Mouse (Mus musculus) neural tube, embryonic 13.5 days (tissue): ENCODE data around the gene Cacybp. TPM values are rescaled to one million over a fixed set of nuclear protein-coding genes. Genes with fewer than 3 reads are reported as not detected.

Source experiments
- ATAC-seq: fragments of 200-750 bp; cut with Nextera tagmentation; 2 replicates; pipeline ENCODE4 v1.8.0; 2017; ENCODE audit warnings: low read depth, mild to moderate bottlenecking, moderate TSS enrichment, moderate library complexity
- H3K27ac ChIP-seq: fragments of 300-500 bp; sonication (generic); replicated peaks from 2 replicates; pipeline ENCODE4 v1.5.1; 2015; ENCODE audit warnings: moderate library complexity, mild to moderate bottlenecking, inconsistent platforms
- H3K27me3 ChIP-seq: fragments of 300-500 bp; sonication (generic); 2 replicates; pipeline ENCODE4 v1.6.1; 2015; ENCODE audit warnings: mild to moderate bottlenecking, inconsistent platforms
- H3K36me3 ChIP-seq: fragments of 300-500 bp; sonication (generic); 2 replicates; pipeline ENCODE4 v1.6.1; 2015; ENCODE audit warnings: mild to moderate bottlenecking, inconsistent platforms
- H3K4me1 ChIP-seq: fragments of 300-500 bp; sonication (generic); replicated peaks from 2 replicates; pipeline ENCODE4 v1.6.1; 2015; ENCODE audit warnings: inconsistent platforms
- H3K4me2 ChIP-seq: fragments of 300-500 bp; sonication (generic); 2 replicates; pipeline ENCODE4 v1.6.1; 2015; ENCODE audit warnings: inconsistent platforms, mild to moderate bottlenecking, moderate library complexity
- H3K4me3 ChIP-seq: fragments of 300-500 bp; sonication (generic); 2 replicates; pipeline ENCODE4 v1.5.1; 2015; ENCODE audit warnings: mild to moderate bottlenecking, inconsistent platforms
- H3K9ac ChIP-seq: fragments of 300-500 bp; sonication (generic); 2 replicates; pipeline ENCODE4 v1.6.1; 2015; ENCODE audit warnings: moderate library complexity, mild to moderate bottlenecking, inconsistent platforms
- H3K9me3 ChIP-seq: fragments of 300-500 bp; sonication (generic); 2 replicates; pipeline ENCODE4 v1.6.1; 2016; ENCODE audit warnings: inconsistent platforms
- WGBS: fragments of 180-500 bp; shearing (Covaris S2); methylation state at CpG from one replicate; pipeline ENCODE4 v1.1.7; 2015; 5-methylcytosine and 5-hydroxymethylcytosine counted together
- polyA plus RNA-seq: library from polyadenylated mRNA; unstranded; fragments of >200 nt; fragmentation: Nextera tagmentation; extraction: Ambion mirVana; gene quantifications from 2 replicates; pipeline ENCODE4 v1.2.1, GENCODE M21; 2015

The Cacybp gene
- polyA plus RNA-seq, 1 experiment from 2014 or later, result 273 TPM

GRCm38 (mm10) chr1:160244689-160245088 is 32.0 kb upstream of the Cacybp start:
- no peak overlapping the region for H3K4me3 ChIP-seq
- no peaks in the 10 kb centered on the region for H3K36me3 ChIP-seq
- H3K4me2 ChIP-seq, result no peak overlapping the region
- ATAC-seq, result no peak
- no peaks in the 10 kb centered on the region for H3K4me1 ChIP-seq
- no peak overlapping the region for H3K27ac ChIP-seq
- 90% methylated on average over 5 of the region's 5 CpGs for WGBS
- H3K9me3 ChIP-seq, result no peaks in the 10 kb centered on the region
- H3K9ac ChIP-seq, result no peak overlapping the region
- no peaks in the 10 kb centered on the region for H3K27me3 ChIP-seq

DNA sequence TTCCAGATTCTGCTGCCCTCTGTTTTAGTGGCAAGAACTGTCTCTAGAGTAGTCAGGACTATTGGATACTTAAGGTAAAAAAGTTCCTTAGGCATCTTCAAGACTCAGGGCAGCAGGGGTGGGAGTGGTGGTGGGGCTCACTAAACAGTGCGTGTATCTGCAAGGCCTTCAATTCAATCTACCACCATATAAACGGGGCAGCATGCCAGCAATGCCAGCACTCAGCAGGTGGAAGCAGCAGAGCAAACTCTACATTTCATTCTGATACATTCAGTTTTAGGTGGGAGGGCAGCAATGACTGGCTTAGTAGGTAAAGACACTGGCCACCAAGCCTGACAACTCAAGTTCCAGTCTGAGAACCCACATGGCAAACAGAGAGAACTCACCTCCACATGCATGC is 27.4 kb upstream of the Cacybp start:
- ATAC-seq, result no peak
- Histone ChIP-seq H3K9me3 (no peaks in the 10 kb centered on the region), H3K36me3 (0 out of 2 replicates have a peak, but pooled peaks cover 3% of the 10 kb centered on the region), H3K9ac (no peak overlapping the region), H3K4me3 (no peak overlapping the region), H3K4me2 (no peak overlapping the region), H3K27ac (no peak overlapping the region), H3K4me1 (no peaks in the 10 kb centered on the region), H3K27me3 (no peaks in the 10 kb centered on the region)
- WGBS, result 88% methylated on average over 2 of the region's 2 CpGs

- WGBS, result 89% methylated on average over 1 of the region's 1 CpGs
- no peak for ATAC-seq
- no peak overlapping the region for H3K4me2 ChIP-seq
These were observed 26.3 kb upstream of the Cacybp start for GRCm38 (mm10) chr1:160238852-160239443.

GRCm38 (mm10) chr1:160237981-160238380 is 25.3 kb upstream of the Cacybp start:
- H3K4me1 ChIP-seq, result no peaks in the 10 kb centered on the region
- H3K4me3 ChIP-seq, result no peak overlapping the region
- H3K4me2 ChIP-seq, result no peak overlapping the region
- no peak for ATAC-seq
- H3K9me3 ChIP-seq, result no peaks in the 10 kb centered on the region
- H3K27ac ChIP-seq, result no peak overlapping the region
- no peak overlapping the region for H3K9ac ChIP-seq
- WGBS, result 91% methylated on average over 2 of the region's 2 CpGs
- H3K36me3 ChIP-seq, result 0 out of 2 replicates have a peak, but pooled peaks cover 3% of the 10 kb centered on the region
- no peaks in the 10 kb centered on the region for H3K27me3 ChIP-seq

More at GRCm38 (mm10) chr1:160238852-160239443, 26.3 kb upstream of the Cacybp start:
- Histone ChIP-seq H3K36me3 (0 out of 2 replicates have a peak, but pooled peaks cover 3% of the 10 kb centered on the region), H3K4me3 (no peak overlapping the region), H3K4me1 (no peaks in the 10 kb centered on the region), H3K9me3 (no peaks in the 10 kb centered on the region), H3K27ac (no peak overlapping the region), H3K27me3 (no peaks in the 10 kb centered on the region), H3K9ac (no peak overlapping the region)

DNA sequence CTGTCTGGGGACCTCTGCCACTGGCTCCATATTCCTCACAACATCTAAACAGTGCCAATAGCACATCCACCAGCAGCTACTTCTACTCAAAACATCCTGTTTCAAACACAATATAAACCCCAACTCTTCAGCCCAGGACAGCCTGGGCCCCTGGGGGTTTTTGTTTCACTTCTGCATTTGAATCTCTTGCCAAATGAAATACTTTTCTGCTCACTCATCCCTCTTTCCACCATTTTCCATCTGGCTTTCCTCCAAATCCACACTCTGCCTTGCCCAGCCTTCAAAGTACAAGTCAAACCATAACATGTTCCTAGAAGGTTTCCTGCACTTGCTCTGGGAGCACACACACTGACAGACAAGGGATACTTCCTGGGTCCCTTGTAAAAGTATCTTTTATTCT is 21.2 kb upstream of the Cacybp start:
- ATAC-seq, result no peak
- no peak overlapping the region for H3K4me3 ChIP-seq
- H3K4me1 ChIP-seq, result no peaks in the 10 kb centered on the region
- no peak overlapping the region for H3K4me2 ChIP-seq
- no peak overlapping the region for H3K27ac ChIP-seq
- no peaks in the 10 kb centered on the region for H3K9me3 ChIP-seq
- no peaks in the 10 kb centered on the region for H3K36me3 ChIP-seq
- no peak overlapping the region for H3K9ac ChIP-seq
- H3K27me3 ChIP-seq, result no peaks in the 10 kb centered on the region

DNA sequence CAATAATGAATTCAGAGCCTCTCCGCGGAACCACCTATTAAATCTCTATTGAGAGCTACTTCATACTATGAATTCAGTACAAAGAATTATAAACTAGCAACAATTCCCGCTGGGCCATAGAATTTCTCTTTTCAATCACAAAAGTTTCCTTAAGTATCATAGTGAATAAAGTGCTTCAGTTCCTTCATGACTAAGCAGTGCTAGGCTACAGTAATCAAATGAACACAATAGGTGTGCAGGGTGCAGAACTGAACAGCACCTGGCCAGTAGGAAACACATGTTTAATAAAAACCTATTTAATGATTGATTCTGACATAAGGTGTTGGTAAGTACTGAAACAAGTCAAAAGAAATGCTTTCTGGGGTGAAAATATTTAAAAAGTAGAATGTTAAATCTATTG is 19.4 kb upstream of the Cacybp start:
- no peak for ATAC-seq
- Histone ChIP-seq H3K4me2 (no peak overlapping the region), H3K36me3 (no peaks in the 10 kb centered on the region), H3K4me3 (no peak overlapping the region), H3K27ac (no peak overlapping the region), H3K9me3 (no peaks in the 10 kb centered on the region), H3K9ac (no peak overlapping the region), H3K27me3 (no peaks in the 10 kb centered on the region), H3K4me1 (no peaks in the 10 kb centered on the region)
- WGBS, result 71% methylated on average over 3 of the region's 3 CpGs

- no peaks in the 10 kb centered on the region for H3K27me3 ChIP-seq
- 53% methylated on average over 4 of the region's 4 CpGs for WGBS
- no peak overlapping the region for H3K4me3 ChIP-seq
- H3K9ac ChIP-seq, result no peak overlapping the region
- no peak overlapping the region for H3K27ac ChIP-seq
- H3K4me2 ChIP-seq, result no peak overlapping the region
- no peak for ATAC-seq
- H3K4me1 ChIP-seq, result no peaks in the 10 kb centered on the region
- no peaks in the 10 kb centered on the region for H3K36me3 ChIP-seq
- H3K9me3 ChIP-seq, result no peaks in the 10 kb centered on the region
These were observed 18.3 kb upstream of the Cacybp start for GRCm38 (mm10) chr1:160231013-160231412.

- H3K4me1 ChIP-seq, result no peaks in the 10 kb centered on the region
- no peaks in the 10 kb centered on the region for H3K9me3 ChIP-seq
- H3K36me3 ChIP-seq, result peaks cover 6% of the 10 kb centered on the region; the same call in 1 of the 2 replicates
- H3K9ac ChIP-seq, result no peak overlapping the region
- H3K27me3 ChIP-seq, result no peaks in the 10 kb centered on the region
- ATAC-seq, result no peak
- no peak overlapping the region for H3K4me2 ChIP-seq
- no peak overlapping the region for H3K27ac ChIP-seq
- no peak overlapping the region for H3K4me3 ChIP-seq
These were observed 15.2 kb upstream of the Cacybp start for GRCm38 (mm10) chr1:160227850-160228249.

GRCm38 (mm10) chr1:160227196-160227595 is 14.5 kb upstream of the Cacybp start:
- WGBS, result 94% methylated on average over 4 of the region's 4 CpGs
- H3K27ac ChIP-seq, result no peak overlapping the region
- no peaks in the 10 kb centered on the region for H3K27me3 ChIP-seq
- H3K4me1 ChIP-seq, result no peaks in the 10 kb centered on the region
- H3K9ac ChIP-seq, result no peak overlapping the region
- H3K9me3 ChIP-seq, result no peaks in the 10 kb centered on the region
- H3K4me3 ChIP-seq, result no peak overlapping the region
- H3K4me2 ChIP-seq, result no peak overlapping the region
- H3K36me3 ChIP-seq, result peaks cover 6% of the 10 kb centered on the region; the same call in 1 of the 2 replicates
- no peak for ATAC-seq

DNA sequence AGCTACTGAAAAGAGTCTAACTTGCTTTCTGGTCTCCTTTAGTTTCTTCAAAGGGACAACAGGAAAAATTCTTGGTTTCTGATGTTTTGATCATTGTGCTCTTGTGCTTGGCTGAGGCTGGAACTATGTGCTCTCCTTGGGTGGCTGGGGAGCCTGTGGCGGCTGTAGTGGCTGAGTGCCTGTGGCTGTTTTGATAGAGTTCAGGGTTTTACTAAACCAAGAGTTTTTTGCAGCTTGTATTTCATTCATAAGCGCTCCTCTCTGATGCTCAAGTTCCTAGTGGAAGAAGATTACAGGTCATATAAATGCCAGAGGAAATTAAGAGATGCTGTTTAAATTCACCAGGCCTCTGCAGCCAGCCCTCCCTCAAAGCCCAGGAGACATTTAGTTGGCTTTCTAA is 11.4 kb upstream of the Cacybp start:
- Histone ChIP-seq H3K9me3 (no peaks in the 10 kb centered on the region), H3K27me3 (no peaks in the 10 kb centered on the region), H3K4me3 (no peak overlapping the region), H3K9ac (no peak overlapping the region), H3K36me3 (peaks cover 6% of the 10 kb centered on the region; the same call in 1 of the 2 replicates), H3K4me2 (no peak overlapping the region), H3K4me1 (no peaks in the 10 kb centered on the region), H3K27ac (no peak overlapping the region)
- 76% methylated on average over 2 of the region's 2 CpGs for WGBS
- no peak for ATAC-seq

- Histone ChIP-seq H3K9me3 (no peaks in the 10 kb centered on the region), H3K27ac (no peak overlapping the region), H3K4me1 (peaks cover 10% of the 10 kb centered on the region), H3K36me3 (no peaks in the 10 kb centered on the region), H3K4me3 (no peak overlapping the region), H3K4me2 (no peak overlapping the region), H3K27me3 (no peaks in the 10 kb centered on the region), H3K9ac (no peak overlapping the region)
- ATAC-seq, result no peak
- 95% methylated on average over 3 of the region's 3 CpGs for WGBS
These were observed 5.2 kb upstream of the Cacybp start for GRCm38 (mm10) chr1:160217898-160218297.

GRCm38 (mm10) chr1:160214171-160214570 is 1.5 kb upstream of the Cacybp start:
- H3K9ac ChIP-seq, result peak overlapping the region; percentile 86
- ATAC-seq, result no peak
- no peaks in the 10 kb centered on the region for H3K9me3 ChIP-seq
- no peaks in the 10 kb centered on the region for H3K27me3 ChIP-seq
- H3K4me2 ChIP-seq, result peak overlapping the region; percentile 77
- 52% methylated on average over 7 of the region's 7 CpGs for WGBS
- no peak overlapping the region for H3K4me3 ChIP-seq
- H3K4me1 ChIP-seq, result peaks cover 35% of the 10 kb centered on the region
- H3K27ac ChIP-seq, result peak overlapping the region; percentile 99; the same call in 1 of the 2 replicates
- H3K36me3 ChIP-seq, result no peaks in the 10 kb centered on the region

DNA sequence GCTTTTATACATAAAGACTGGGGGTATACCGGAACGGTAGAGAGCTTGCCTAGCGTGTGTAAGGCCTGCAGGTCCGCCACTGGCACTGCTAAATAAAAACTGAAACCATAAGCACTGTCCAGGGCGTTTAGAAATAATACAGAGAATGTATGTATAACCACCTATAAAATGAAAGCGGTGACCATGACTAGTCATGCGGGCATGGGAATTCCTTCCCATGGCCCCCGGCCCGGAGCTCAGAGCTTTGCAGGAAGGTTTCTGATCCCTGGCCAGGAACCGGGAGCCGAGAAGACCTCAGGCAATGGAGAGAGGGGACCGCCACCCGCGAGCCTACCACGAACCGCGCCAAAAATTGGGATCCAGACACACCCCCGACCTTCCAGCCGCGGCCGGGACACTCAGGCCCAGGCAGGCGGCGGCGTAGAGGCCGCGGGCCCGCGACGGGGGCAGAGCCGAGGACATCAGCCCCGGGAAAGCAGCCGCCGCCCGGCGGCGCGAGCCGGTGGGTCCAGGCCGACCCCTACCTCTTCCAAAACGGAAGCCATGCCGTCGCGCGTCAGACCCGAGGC is 468 bp downstream of the Cacybp start:
- H3K4me3 ChIP-seq, result peak overlapping the region; percentile 79
- H3K4me2 ChIP-seq, result peak overlapping the region; percentile 85
- peak overlapping the region; percentile 95 for H3K27ac ChIP-seq
- H3K9ac ChIP-seq, result peak overlapping the region; percentile 93
- under 1% methylated on average over 43 of the region's 45 CpGs for WGBS
- ATAC-seq, result peak; percentile 76
- H3K36me3 ChIP-seq, result peaks cover 11% of the 10 kb centered on the region
- H3K4me1 ChIP-seq, result peaks cover 35% of the 10 kb centered on the region
- no peaks in the 10 kb centered on the region for H3K27me3 ChIP-seq
- no peaks in the 10 kb centered on the region for H3K9me3 ChIP-seq
